Mouse (Mus musculus) C2C12 (cell line): ENCODE data around the gene Stxbp4.

Experiments
- CTCF ChIP-seq: IDR thresholded peaks from one replicate; pipeline ENCODE4 v1.5.1; 2011; ENCODE audit not compliant: control insufficient read depth, insufficient read depth, insufficient read length
- MAX ChIP-seq: IDR thresholded peaks from one replicate; pipeline ENCODE4 v1.6.1; 2011; ENCODE audit warnings: mild to moderate bottlenecking, control low read depth
- MYOG ChIP-seq: IDR thresholded peaks from one replicate; pipeline ENCODE4 v1.6.1; 2011; ENCODE audit not compliant: control insufficient read depth, insufficient read length; ENCODE audit errors: extremely low read depth

- TF ChIP-seq MYOG = no peak
- TF ChIP-seq CTCF = no peak
- no peak for TF ChIP-seq MAX
These were observed 14.7 kb upstream of the Stxbp4 start for GRCm38 (mm10) chr11:90652603-90653002.
